Mouse (Mus musculus) liver, postnatal 0 days (tissue): Measurements from ENCODE around the gene Gle1. TPM values are rescaled to one million over a fixed set of nuclear protein-coding genes. Genes with fewer than 3 reads are reported as not detected.
"Not testable (repeated sequence)": the region's sequence is repeated elsewhere in the genome, so short reads cannot be mapped to it uniquely, and the experiment has no call there.

Experiments used
- ATAC-seq: fragments of 200-750 bp; cut with Nextera tagmentation; 2 replicates; pipeline ENCODE4 v1.8.0; 2017; ENCODE audit warnings: mild to moderate bottlenecking, moderate library complexity
- DNase-seq: peaks from one replicate; pipeline ENCODE4 v3.0.0-alpha.2; 2016
- H3K27ac ChIP-seq: fragments of 300-500 bp; sonication (generic); 2 replicates; pipeline ENCODE4 v1.5.1; 2014; ENCODE audit warnings: antibody characterized with exemption, moderate library complexity, mild to moderate bottlenecking, low read depth
- H3K27me3 ChIP-seq: fragments of 300-500 bp; sonication (generic); 2 replicates; pipeline ENCODE4 v1.6.1; 2014; ENCODE audit warnings: low read length, control low read depth, mixed read lengths; ENCODE audit not compliant: insufficient read depth
- H3K36me3 ChIP-seq: fragments of 300-500 bp; sonication (generic); replicated peaks from 2 replicates; pipeline ENCODE4 v1.6.1; 2014; ENCODE audit warnings: mild to moderate bottlenecking, control low read depth, low read length, moderate library complexity, mixed read lengths; ENCODE audit not compliant: insufficient read depth
- H3K4me1 ChIP-seq: fragments of 300-500 bp; sonication (generic); 2 replicates; pipeline ENCODE4 v1.6.1; 2014; ENCODE audit warnings: antibody characterized with exemption, mild to moderate bottlenecking, control low read depth; ENCODE audit not compliant: insufficient read depth
- H3K4me2 ChIP-seq: fragments of 300-500 bp; sonication (generic); 2 replicates; pipeline ENCODE4 v1.6.1; 2014; ENCODE audit warnings: low read depth, mild to moderate bottlenecking, low read length, moderate library complexity, mixed read lengths
- H3K4me3 ChIP-seq: fragments of 300-500 bp; sonication (generic); 2 replicates; pipeline ENCODE4 v1.5.1; 2014; ENCODE audit warnings: low read depth, low read length
- H3K9ac ChIP-seq: fragments of 300-500 bp; sonication (generic); replicated peaks from 2 replicates; pipeline ENCODE4 v1.6.1; 2014; ENCODE audit warnings: mild to moderate bottlenecking, moderate library complexity
- H3K9me3 ChIP-seq: fragments of 300-500 bp; sonication (generic); 2 replicates; pipeline ENCODE4 v1.6.1; 2016; ENCODE audit warnings: mild to moderate bottlenecking, control low read depth, low read length, mixed read lengths
- CTCF ChIP-seq: sonication (generic); IDR thresholded peaks from 2 replicates; pipeline ENCODE4 v1.5.1; 2016; ENCODE audit warnings: antibody characterized with exemption, low read depth
- EP300 ChIP-seq: IDR thresholded peaks from 2 replicates; pipeline ENCODE4 v1.6.1; 2016; ENCODE audit warnings: antibody characterized with exemption, low read depth, mild to moderate bottlenecking
- WGBS: fragments of 180-500 bp; shearing (Covaris S2); extraction: QIAGEN DNeasy Blood & Tissue Kit; methylation state at CpG from one replicate; pipeline ENCODE4 v1.1.7; 2014; ENCODE audit not compliant: insufficient replicate concordance; 5-methylcytosine and 5-hydroxymethylcytosine counted together
- polyA plus RNA-seq: library from polyadenylated mRNA; unstranded; fragments of >200 nt; fragmentation: Nextera tagmentation; extraction: Ambion mirVana; gene quantifications from 2 replicates; pipeline ENCODE4 v1.2.1, GENCODE M21; 2015

Gle1 gene
- 13.4 and 14.7 TPM in 2 replicates for polyA plus RNA-seq

- H3K27me3 ChIP-seq = no peaks in the 10 kb centered on the region
- no peaks in the 10 kb centered on the region for H3K9me3 ChIP-seq
- H3K4me2 ChIP-seq = peak within 1 kb of the TSS; percentile 76
- DNase-seq (peak; percentile 98), ATAC-seq (peak; percentile 99)
- 3% methylated on average over 44 of the region's 44 CpGs for WGBS
- H3K4me1 ChIP-seq = peaks cover 5% of the 10 kb centered on the region
- H3K4me3 ChIP-seq = peak within 1 kb of the TSS; percentile 97
- peaks cover 25% of the 10 kb centered on the region for H3K36me3 ChIP-seq
- peak within 1 kb of the TSS; percentile 74; the same call in 1 of the 2 replicates for H3K27ac ChIP-seq
- H3K9ac ChIP-seq = peak within 1 kb of the TSS; percentile 74
- TF ChIP-seq EP300 = no peak; the same call in 1 of the 2 replicates
- TF ChIP-seq CTCF = peak; percentile 86
Measured at GRCm38 (mm10) chr2:29934906-29935599, at the start of gene Gle1. Gle1 (plus strand) TSS chr2:29935426.

GRCm38 (mm10) chr2:29886659-29887292 is 48.5 kb upstream of the Gle1 start:
- not testable (repeated sequence) for H3K9ac ChIP-seq, DNase-seq, H3K27ac ChIP-seq, H3K36me3 ChIP-seq, ATAC-seq, H3K9me3 ChIP-seq, H3K27me3 ChIP-seq, H3K4me3 ChIP-seq, H3K4me2 ChIP-seq
- 64% methylated on average over 9 of the region's 9 CpGs for WGBS
- H3K4me1 ChIP-seq = peaks cover 19% of the 10 kb centered on the region
- TF ChIP-seq CTCF = peak; percentile 19

- Histone ChIP-seq H3K9ac (peak within 1 kb of the TSS; percentile 99), H3K36me3 (peaks cover 28% of the 10 kb centered on the region), H3K27me3 (no peaks in the 10 kb centered on the region), H3K27ac (peak within 1 kb of the TSS; percentile 97), H3K9me3 (no peaks in the 10 kb centered on the region), H3K4me2 (peak within 1 kb of the TSS; percentile 85), H3K4me1 (peaks cover 19% of the 10 kb centered on the region), H3K4me3 (peak within 1 kb of the TSS; percentile 99)
- TF ChIP-seq EP300 (no peak), CTCF (0 out of 2 replicates have a peak, but pooled peaks have one; percentile 4)
- under 1% methylated on average over 69 of the region's 70 CpGs for WGBS
- ATAC-seq (peak; percentile 87), DNase-seq (peak; percentile 100)
Measured at GRCm38 (mm10) chr2:29889066-29889944, 45.9 kb upstream of the Gle1 start, which contains the start of gene Odf2. Odf2 (plus strand) TSS chr2:29889221.

- peak overlapping the region; percentile 99 for H3K9ac ChIP-seq
- DNase-seq (peak; percentile 93), ATAC-seq (peak; percentile 88)
- H3K4me3 ChIP-seq = peak overlapping the region; percentile 99
- peak overlapping the region; percentile 85 for H3K4me2 ChIP-seq
- WGBS = 2% methylated on average over 59 of the region's 61 CpGs
- H3K9me3 ChIP-seq = no peaks in the 10 kb centered on the region
- H3K27ac ChIP-seq = peak overlapping the region; percentile 97
- H3K4me1 ChIP-seq = peaks cover 19% of the 10 kb centered on the region
- H3K27me3 ChIP-seq = no peaks in the 10 kb centered on the region
- peaks cover 37% of the 10 kb centered on the region for H3K36me3 ChIP-seq
- peak; percentile 76 for TF ChIP-seq CTCF
- TF ChIP-seq EP300 = peak; percentile 14; the same call in 1 of the 2 replicates
Measured at GRCm38 (mm10) chr2:29889991-29890833, 45.0 kb upstream of the Gle1 start.

GRCm38 (mm10) chr2:29891773-29892172 is 43.5 kb upstream of the Gle1 start:
- Histone ChIP-seq H3K9me3 (no peaks in the 10 kb centered on the region), H3K4me2 (0 out of 2 replicates have a peak overlapping the region, but pooled peaks have one; percentile 85), H3K36me3 (peaks cover 50% of the 10 kb centered on the region), H3K27me3 (no peaks in the 10 kb centered on the region), H3K9ac (no peak overlapping the region), H3K4me3 (no peak overlapping the region), H3K27ac (no peak overlapping the region), H3K4me1 (peaks cover 19% of the 10 kb centered on the region)
- DNase-seq (no peak), ATAC-seq (no peak)
- TF ChIP-seq CTCF (no peak), EP300 (no peak)
- 93% methylated on average over 6 of the region's 6 CpGs for WGBS
